Mouse (Mus musculus): ENCODE data around the gene Jmjd8. TPM values are rescaled to one million over a fixed set of nuclear protein-coding genes. Genes with fewer than 3 reads are reported as not detected.
"Not testable (repeated sequence)": the region's sequence is repeated elsewhere in the genome, so short reads cannot be mapped to it uniquely, and the experiment has no call there.

Jmjd8 gene
- total RNA-seq, 2 experiments from 2014 or later, result 14.3 to 18.9 TPM

DNA sequence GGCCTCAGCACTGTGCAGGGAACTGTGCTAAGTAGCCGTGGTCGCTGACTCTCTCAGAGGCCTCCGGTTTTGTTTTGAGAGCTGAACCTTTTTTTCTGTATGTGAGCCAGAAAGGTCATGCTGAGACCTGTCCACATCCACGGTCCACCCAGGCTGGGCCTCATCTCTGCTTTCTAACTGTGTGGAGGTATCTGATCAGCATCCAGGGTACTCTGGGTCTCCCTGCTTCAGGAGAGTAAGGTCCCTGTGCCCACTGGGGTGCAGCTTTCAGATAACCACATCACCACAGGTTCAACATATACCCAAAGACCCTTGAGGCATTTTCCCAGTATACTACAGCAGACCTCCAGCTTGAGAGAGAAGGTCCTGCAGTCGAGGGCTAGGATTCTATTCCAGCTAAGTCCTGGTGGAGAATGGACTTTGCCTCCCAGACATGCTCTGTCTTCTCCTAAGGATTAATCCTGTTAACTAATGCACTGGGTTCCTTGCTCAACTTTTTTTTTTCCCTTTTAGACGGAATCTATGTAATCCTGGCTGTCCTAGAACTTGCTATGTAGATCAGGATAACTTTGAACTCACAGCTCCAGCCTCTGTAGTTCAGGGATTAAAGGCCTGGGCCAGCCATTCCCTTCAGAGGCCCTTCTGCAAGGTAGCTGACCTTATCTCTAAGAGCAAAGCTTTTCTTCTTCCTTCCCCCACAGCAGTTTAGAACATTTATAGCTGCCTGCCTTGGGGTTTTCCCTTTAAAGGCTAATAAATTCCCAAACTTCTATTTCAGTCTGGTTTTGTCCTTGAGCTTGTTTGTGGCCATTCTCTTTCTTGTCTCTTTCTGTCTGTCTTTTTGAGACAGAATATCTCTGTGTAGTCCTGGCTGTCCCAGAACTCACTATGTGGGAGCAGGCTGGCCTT lies 33.3 kb downstream of the Jmjd8 start:
- no peak for DNase-seq

DNA sequence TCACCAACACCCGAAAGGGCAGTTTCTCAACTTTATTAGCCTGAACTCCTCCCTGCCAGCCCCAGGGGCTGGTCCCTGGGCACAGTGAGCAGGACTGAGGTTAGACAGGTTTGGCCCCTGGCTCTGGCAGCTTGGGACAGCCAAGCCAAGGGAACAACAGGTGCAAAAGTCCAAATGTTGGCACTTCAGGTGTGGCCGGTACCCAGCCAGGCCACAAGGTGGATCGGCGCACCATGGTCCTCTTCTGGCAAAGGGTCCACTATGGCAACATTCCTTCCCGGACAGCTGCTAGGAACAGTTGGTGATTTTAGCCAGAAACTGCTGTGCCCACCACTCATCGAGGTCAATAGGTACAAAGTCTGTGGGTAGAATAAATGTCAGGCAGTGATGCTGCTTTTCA lies 35.0 kb downstream of the Jmjd8 start:
- DNase-seq, result no peak

DNA sequence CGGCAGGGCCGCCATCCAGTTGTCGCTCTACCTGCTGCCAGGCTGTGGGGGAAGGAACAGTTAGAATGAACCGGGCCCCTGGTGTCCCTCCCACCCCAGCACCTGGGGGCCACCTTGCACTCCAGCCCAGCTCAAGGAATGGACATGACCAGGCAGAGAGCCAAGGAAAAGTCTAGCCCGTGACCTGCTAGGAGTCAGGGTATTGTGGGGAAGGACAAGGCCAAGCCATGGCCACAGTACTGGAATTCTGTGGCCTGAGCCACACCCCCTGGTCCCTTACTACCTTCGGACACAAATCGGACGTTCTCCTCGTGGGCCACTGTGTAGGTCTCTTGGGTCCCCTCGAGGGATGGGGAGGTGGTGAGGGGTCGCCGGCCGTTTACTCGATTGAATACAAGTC lies 35.6 kb downstream of the Jmjd8 start:
- DNase-seq, result no peak

- no peak for DNase-seq
Observed at GRCm38 (mm10) chr17:25865288-25865687, 36.6 kb downstream of the Jmjd8 start.

- no peak for DNase-seq
Observed at GRCm38 (mm10) chr17:25866172-25866571, 37.5 kb downstream of the Jmjd8 start.

- DNase-seq, result no peak
Observed at GRCm38 (mm10) chr17:25867509-25867835, 38.8 kb downstream of the Jmjd8 start.

- peak; percentile 68 for DNase-seq
Observed at GRCm38 (mm10) chr17:25867836-25868600, 39.4 kb downstream of the Jmjd8 start.

- peak; percentile 88 for DNase-seq
Observed at GRCm38 (mm10) chr17:25868601-25869191, 40.0 kb downstream of the Jmjd8 start, which contains the start of gene Mcrip2. Mcrip2 (minus strand) TSS chr17:25868764.

DNA sequence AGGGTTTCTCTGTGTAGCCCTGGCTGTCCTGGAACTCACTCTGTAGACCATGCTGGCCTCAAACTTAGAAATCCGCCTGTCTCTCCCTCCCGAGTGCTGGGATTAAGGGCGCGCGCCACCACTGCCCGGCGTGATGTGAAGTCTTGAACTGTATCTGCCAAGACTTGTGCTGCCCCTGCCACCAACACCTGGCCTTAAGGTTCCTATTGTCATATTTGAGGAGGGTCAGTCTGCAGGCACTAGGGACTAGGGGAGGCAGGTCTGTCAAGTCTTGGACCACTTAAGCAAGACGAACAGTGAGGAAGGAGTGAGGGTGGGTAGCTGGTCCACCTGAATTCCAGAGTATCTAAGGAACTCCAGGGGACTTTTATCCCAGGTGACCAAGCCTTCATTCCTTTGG lies 40.8 kb downstream of the Jmjd8 start:
- DNase-seq, result no peak

- no peak for DNase-seq
Observed at GRCm38 (mm10) chr17:25869954-25870353, 41.3 kb downstream of the Jmjd8 start.

GRCm38 (mm10) chr17:25871566-25871965 lies 42.9 kb downstream of the Jmjd8 start:
- DNase-seq, result not testable (repeated sequence)

DNA sequence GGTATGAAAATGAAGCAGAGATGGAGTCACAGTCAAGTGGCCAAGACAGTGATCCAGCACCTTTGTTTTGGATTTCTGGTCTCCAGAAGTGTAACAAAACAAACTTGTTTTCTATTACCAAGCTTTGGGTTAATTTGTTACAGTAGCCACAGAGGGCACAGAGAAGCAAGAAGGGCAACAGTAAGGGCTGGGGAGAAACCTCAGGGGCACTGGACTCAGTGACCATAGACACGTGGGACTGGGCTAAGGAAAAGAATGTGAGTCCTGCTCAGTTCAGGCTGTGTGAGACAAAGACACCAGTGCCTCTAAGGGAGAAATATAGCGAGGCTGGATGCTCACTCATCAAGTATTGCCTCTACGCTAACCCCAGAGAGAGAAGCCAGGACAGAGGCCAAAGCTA lies 44.0 kb downstream of the Jmjd8 start:
- no peak for DNase-seq

DNA sequence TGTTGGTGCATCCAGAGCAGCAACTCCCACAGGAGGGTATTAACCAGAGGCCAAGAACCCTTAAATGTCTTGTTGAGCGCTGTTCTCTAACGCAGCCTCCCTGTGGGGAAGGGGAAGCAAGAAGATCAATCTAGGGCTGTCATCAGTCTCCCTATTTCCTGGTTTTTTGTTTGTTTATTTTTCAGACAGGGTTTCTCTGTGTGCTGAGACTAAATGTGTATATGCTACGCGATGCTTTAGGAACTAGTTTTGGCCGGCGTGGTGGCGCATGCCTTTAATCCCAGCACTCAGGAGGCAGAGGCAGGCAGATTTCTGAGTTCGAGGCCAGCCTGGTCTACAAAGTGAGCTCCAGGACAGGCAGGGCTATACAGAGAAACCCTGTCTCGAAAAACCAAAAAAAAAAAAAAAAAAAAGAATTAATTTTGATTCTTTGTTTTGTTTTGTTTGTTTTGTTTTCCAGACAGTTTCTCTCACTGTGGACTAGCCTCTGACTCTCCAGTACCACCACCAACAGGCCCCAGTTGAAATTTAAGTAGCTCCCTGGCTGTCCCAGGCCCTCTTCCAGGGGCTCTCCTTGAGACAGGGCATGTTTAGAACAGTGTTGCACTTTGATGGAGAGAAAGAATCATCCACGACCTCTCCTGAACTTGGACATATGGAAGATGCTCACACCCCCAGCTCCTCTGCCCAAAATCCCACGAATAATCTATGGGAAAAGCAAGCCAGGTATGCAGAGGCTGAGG lies 44.9 kb downstream of the Jmjd8 start:
- no peak for DNase-seq

DNA sequence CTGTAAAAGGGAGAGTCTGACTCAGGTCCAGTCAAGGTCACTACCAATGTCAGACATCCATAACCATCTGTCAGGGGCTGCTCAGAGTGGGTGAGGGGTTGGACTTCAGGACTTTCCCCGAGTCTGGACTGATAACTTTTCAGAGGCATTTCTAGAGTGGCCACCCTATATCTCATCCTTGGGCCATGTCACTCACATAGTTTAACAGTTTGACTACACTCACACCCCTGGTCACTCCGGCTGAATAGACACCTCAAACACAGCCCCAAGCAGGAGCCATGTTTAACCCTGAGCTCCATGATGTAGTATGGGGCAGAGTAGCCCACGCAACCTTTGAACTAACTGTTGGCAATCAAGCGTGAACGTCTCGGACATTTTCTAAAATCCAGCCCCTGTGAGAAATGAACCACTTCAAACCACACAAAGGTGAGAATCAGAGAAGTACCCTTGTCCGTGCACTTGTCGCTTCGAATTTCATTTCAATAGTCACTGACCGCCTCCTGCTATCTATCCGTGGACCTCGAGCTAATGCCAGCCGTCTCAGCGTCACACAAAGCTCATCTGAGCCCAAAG lies 45.6 kb downstream of the Jmjd8 start:
- DNase-seq, result no peak

GRCm38 (mm10) chr17:25874721-25875170 lies 46.1 kb downstream of the Jmjd8 start, which contains the start of gene Mettl26:
Mettl26 (plus strand) TSS chr17:25875074.
- DNase-seq, result peak; percentile 80

DNA sequence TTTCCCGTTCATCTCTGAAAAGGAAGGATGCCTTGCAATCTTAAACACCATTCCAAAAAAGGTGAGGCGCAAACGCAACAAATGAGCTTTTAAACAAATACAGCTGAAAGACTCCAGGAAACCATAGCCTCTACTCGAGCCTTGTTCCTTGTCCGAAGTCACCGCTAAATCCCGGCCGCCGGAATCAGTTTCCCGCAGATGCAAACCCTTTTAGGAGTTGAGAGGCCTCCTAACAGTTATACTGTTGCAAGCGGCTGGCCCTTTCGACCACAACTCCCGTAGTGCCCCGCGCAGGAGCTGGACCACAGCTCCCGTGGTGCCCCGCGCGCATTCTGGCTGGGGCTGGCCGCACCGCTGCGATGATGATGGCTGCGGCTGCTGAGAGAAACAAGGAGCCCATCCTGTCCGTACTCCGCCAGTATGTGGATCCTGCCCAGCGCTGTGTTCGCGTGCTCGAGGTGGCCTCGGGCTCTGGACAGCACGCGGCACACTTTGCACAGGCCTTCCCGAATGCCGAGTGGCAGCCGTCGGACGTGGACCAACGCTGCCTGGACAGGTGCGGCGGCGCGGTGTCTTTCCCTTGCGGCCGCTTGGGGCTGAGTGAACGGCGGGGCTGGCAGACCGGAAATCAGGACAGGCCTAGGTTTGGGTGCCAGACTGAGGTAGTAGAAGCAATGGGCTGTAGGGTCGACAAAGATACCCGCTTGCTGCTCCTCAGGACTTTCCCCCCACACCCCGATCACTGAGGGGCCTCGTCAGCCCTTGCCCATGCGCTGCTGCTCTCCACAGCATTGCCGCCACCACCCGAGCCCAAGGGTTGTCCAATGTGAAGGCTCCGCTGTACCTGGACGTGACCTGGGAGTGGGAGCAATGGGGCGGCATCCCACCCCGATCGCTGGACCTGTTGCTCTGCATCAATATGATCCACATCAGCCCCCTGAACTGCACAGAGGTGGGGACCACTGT lies 46.8 kb downstream of the Jmjd8 start:
- peak; percentile 87 for DNase-seq

- DNase-seq, result no peak
Observed at GRCm38 (mm10) chr17:25876347-25876915, 47.8 kb downstream of the Jmjd8 start.

- no peak for DNase-seq
Observed at GRCm38 (mm10) chr17:25877025-25877424, 48.4 kb downstream of the Jmjd8 start.

- no peak for DNase-seq
Observed at GRCm38 (mm10) chr17:25877741-25878610, 49.3 kb downstream of the Jmjd8 start.
